Mouse (Mus musculus) heart, embryonic 14.5 days (tissue): ENCODE data around the gene Ildr2. TPM values are rescaled to one million over a fixed set of nuclear protein-coding genes. Genes with fewer than 3 reads are reported as not detected.

Experiments used
- ATAC-seq: fragments of 200-750 bp; cut with Nextera tagmentation; 2 replicates; pipeline ENCODE4 v1.8.0; 2017; ENCODE audit warnings: low read depth, moderate TSS enrichment; ENCODE audit not compliant: insufficient number of reproducible peaks, insufficient read depth, low FRiP score
- H3K27ac ChIP-seq, 2 experiments: fragments of 200-500 bp in 1 of 2; fragments of 300-500 bp in 1 of 2; sonication (generic) in 1 of 2; replicated peaks in 1 of 2; 2 replicates each; pipeline ENCODE4 v1.5.1; 2012 to 2014; ENCODE audit warnings: low read depth in 2 of 2, low read length in 2 of 2, control low read depth in 1 of 2, mild to moderate bottlenecking in 1 of 2, mixed read lengths in 1 of 2; ENCODE audit not compliant: control insufficient read depth in 1 of 2, insufficient read depth in 1 of 2
- H3K27me3 ChIP-seq: fragments of 300-500 bp; sonication (generic); 2 replicates; pipeline ENCODE4 v1.6.1; 2014; ENCODE audit warnings: mild to moderate bottlenecking, low read length, control low read depth; ENCODE audit not compliant: control insufficient read depth, insufficient read depth
- H3K36me3 ChIP-seq: fragments of 300-500 bp; sonication (generic); 2 replicates; pipeline ENCODE4 v1.6.1; 2014; ENCODE audit warnings: mild to moderate bottlenecking, control low read depth, low read length, mixed read lengths; ENCODE audit not compliant: control insufficient read depth, insufficient read depth
- H3K4me1 ChIP-seq, 2 experiments: fragments of 200-500 bp in 1 of 2; fragments of 300-500 bp in 1 of 2; sonication (generic) in 1 of 2; 2 replicates each; pipeline ENCODE4 v1.6.1; 2012 to 2014; ENCODE audit warnings: low read length in 2 of 2, control low read depth in 1 of 2, mixed read lengths in 1 of 2; ENCODE audit not compliant: control insufficient read depth in 2 of 2, insufficient read depth in 2 of 2
- H3K4me2 ChIP-seq: fragments of 300-500 bp; sonication (generic); 2 replicates; pipeline ENCODE4 v1.6.1; 2014; ENCODE audit warnings: mild to moderate bottlenecking, low read length
- H3K4me3 ChIP-seq, 2 experiments: fragments of 200-500 bp in 1 of 2; fragments of 300-500 bp in 1 of 2; sonication (generic) in 1 of 2; 2 replicates each; pipeline ENCODE4 v1.5.1; 2012 to 2014; ENCODE audit warnings: low read length in 2 of 2, mild to moderate bottlenecking in 2 of 2, control low read depth in 1 of 2, low read depth in 1 of 2, moderate library complexity in 1 of 2; ENCODE audit not compliant: control insufficient read depth in 1 of 2, insufficient read depth in 1 of 2
- H3K9ac ChIP-seq: fragments of 300-500 bp; sonication (generic); 2 replicates; pipeline ENCODE4 v1.6.1; 2014; ENCODE audit warnings: mild to moderate bottlenecking, low read length
- H3K9me3 ChIP-seq: fragments of 300-500 bp; sonication (generic); 2 replicates; pipeline ENCODE4 v1.6.1; 2016; ENCODE audit warnings: low read length, control low read depth; ENCODE audit not compliant: control insufficient read depth
- WGBS: fragments of 180-500 bp; shearing (Covaris S2); extraction: QIAGEN DNeasy Blood & Tissue Kit; methylation state at CpG from one replicate; pipeline ENCODE4 v1.1.7; 2014; 5-methylcytosine and 5-hydroxymethylcytosine counted together
- polyA plus RNA-seq: library from polyadenylated mRNA; unstranded; fragments of >200 nt; fragmentation: Nextera tagmentation; extraction: Ambion mirVana; gene quantifications from 2 replicates; pipeline ENCODE4 v1.2.1, GENCODE M21; 2014

Gene Ildr2
- polyA plus RNA-seq, 1 experiment from 2014 or later: 1.5 TPM

GRCm38 (mm10) chr1:166255091-166255490 is 1.2 kb downstream of the Ildr2 start:
- peaks cover 10 to 14% of the 10 kb centered on the region in 2 experiments for H3K4me1 ChIP-seq
- H3K4me3 ChIP-seq: no peak overlapping the region; a peak in 1 of 4 replicates
- no peak overlapping the region for H3K9ac ChIP-seq
- H3K27me3 ChIP-seq: peaks cover 56% of the 10 kb centered on the region
- no peak for ATAC-seq
- H3K27ac ChIP-seq: no peak overlapping the region
- 35% methylated on average over 8 of the region's 8 CpGs for WGBS
- H3K9me3 ChIP-seq: no peaks in the 10 kb centered on the region
- H3K36me3 ChIP-seq: no peaks in the 10 kb centered on the region
- H3K4me2 ChIP-seq: peak overlapping the region; percentile 92

- Histone ChIP-seq H3K9ac (no peak overlapping the region), H3K36me3 (no peaks in the 10 kb centered on the region), H3K27ac (no peak overlapping the region; a peak in 1 of 4 replicates), H3K4me2 (no peak overlapping the region; the same call in 1 of the 2 replicates), H3K4me3 (no peak overlapping the region), H3K4me1 (peaks cover 10 to 14% of the 10 kb centered on the region in 2 experiments), H3K9me3 (no peaks in the 10 kb centered on the region), H3K27me3 (peaks cover 53% of the 10 kb centered on the region)
- whole genome bisulfite sequencing: 31% methylated on average over 2 of the region's 2 CpGs
- 0 out of 2 replicates have a peak, but pooled peaks have one; percentile 42 for ATAC-seq
Observed at GRCm38 (mm10) chr1:166255651-166256050, 1.7 kb downstream of the Ildr2 start.

GRCm38 (mm10) chr1:166256302-166256701 is 2.4 kb downstream of the Ildr2 start:
- Histone ChIP-seq H3K4me2 (no peak overlapping the region), H3K27me3 (peaks cover 53% of the 10 kb centered on the region), H3K27ac (no peak overlapping the region), H3K4me3 (no peak overlapping the region), H3K36me3 (no peaks in the 10 kb centered on the region), H3K9me3 (no peaks in the 10 kb centered on the region), H3K4me1 (peaks cover 10 to 14% of the 10 kb centered on the region in 2 experiments), H3K9ac (no peak overlapping the region)
- WGBS: 8% methylated on average over 6 of the region's 6 CpGs
- ATAC-seq: no peak

GRCm38 (mm10) chr1:166256898-166257297 is 3.0 kb downstream of the Ildr2 start:
- no peak overlapping the region for H3K4me2 ChIP-seq
- ATAC-seq: no peak
- whole genome bisulfite sequencing: 56% methylated on average over 4 of the region's 4 CpGs
- peaks cover 10 to 14% of the 10 kb centered on the region in 2 experiments for H3K4me1 ChIP-seq
- H3K36me3 ChIP-seq: no peaks in the 10 kb centered on the region
- H3K9me3 ChIP-seq: no peaks in the 10 kb centered on the region
- peaks cover 48% of the 10 kb centered on the region for H3K27me3 ChIP-seq
- H3K4me3 ChIP-seq: no peak overlapping the region
- no peak overlapping the region for H3K9ac ChIP-seq
- no peak overlapping the region for H3K27ac ChIP-seq

- Histone ChIP-seq H3K36me3 (no peaks in the 10 kb centered on the region), H3K27me3 (peaks cover 32% of the 10 kb centered on the region), H3K4me3 (no peak overlapping the region), H3K4me2 (no peak overlapping the region), H3K9me3 (no peaks in the 10 kb centered on the region), H3K27ac (no peak overlapping the region), H3K4me1 (peaks cover 7 to 13% of the 10 kb centered on the region in 2 experiments), H3K9ac (no peak overlapping the region)
- ATAC-seq: no peak
- 67% methylated on average over 6 of the region's 6 CpGs for WGBS
Observed at GRCm38 (mm10) chr1:166259526-166259925, 5.6 kb downstream of the Ildr2 start.

- no peak overlapping the region for H3K27ac ChIP-seq
- no peak overlapping the region for H3K9ac ChIP-seq
- no peaks in the 10 kb centered on the region for H3K36me3 ChIP-seq
- WGBS: 88% methylated on average over 7 of the region's 7 CpGs
- no peak overlapping the region for H3K4me3 ChIP-seq
- H3K9me3 ChIP-seq: no peaks in the 10 kb centered on the region
- H3K27me3 ChIP-seq: no peaks in the 10 kb centered on the region
- ATAC-seq: no peak
- no peak overlapping the region for H3K4me2 ChIP-seq
- H3K4me1 ChIP-seq: no peaks in the 10 kb centered on the region
Observed at GRCm38 (mm10) chr1:166266001-166266705, 12.2 kb downstream of the Ildr2 start.

- 76% methylated on average over 9 of the region's 9 CpGs for WGBS
- Histone ChIP-seq H3K4me3 (no peak overlapping the region), H3K9ac (no peak overlapping the region), H3K4me2 (no peak overlapping the region), H3K36me3 (no peaks in the 10 kb centered on the region), H3K9me3 (no peaks in the 10 kb centered on the region), H3K27ac (no peak overlapping the region), H3K27me3 (no peaks in the 10 kb centered on the region), H3K4me1 (peaks cover 0 to under 1% of the 10 kb centered on the region in 2 experiments; a peak in 2 of 4 replicates)
- no peak for ATAC-seq
Observed at GRCm38 (mm10) chr1:166266918-166267317, 13.0 kb downstream of the Ildr2 start.

GRCm38 (mm10) chr1:166268218-166268617 is 14.3 kb downstream of the Ildr2 start:
- H3K9ac ChIP-seq: no peak overlapping the region
- H3K36me3 ChIP-seq: no peaks in the 10 kb centered on the region
- H3K9me3 ChIP-seq: no peaks in the 10 kb centered on the region
- H3K4me3 ChIP-seq: no peak overlapping the region
- H3K27ac ChIP-seq: no peak overlapping the region
- WGBS: 78% methylated on average over 5 of the region's 5 CpGs
- no peak overlapping the region for H3K4me2 ChIP-seq
- no peak for ATAC-seq
- peaks cover 0 to 4% of the 10 kb centered on the region in 2 experiments; a peak in 2 of 4 replicates for H3K4me1 ChIP-seq
- no peaks in the 10 kb centered on the region for H3K27me3 ChIP-seq
